Mouse (Mus musculus): ENCODE results near the gene Heyl. TPM values are rescaled to one million over a fixed set of nuclear protein-coding genes. Genes with fewer than 3 reads are reported as not detected.

Gene Heyl
- polyA plus RNA-seq, 1 experiment from 2014 or later, result 5.6 TPM

GRCm38 (mm10) chr4:123298980-123299670, 65.8 kb downstream of the Heyl start:
- Histone ChIP-seq H3K27ac (ENCODE audit: low read length) (no peak overlapping the region), H3K4me1 (ENCODE audit: control insufficient read depth, insufficient read depth, low read length) (no peaks in the 10 kb centered on the region), H3K4me2 (ENCODE audit: low read length) (no peak overlapping the region), H3K27me3 (ENCODE audit: control insufficient read depth, insufficient read depth, low read depth, low read length) (no peaks in the 10 kb centered on the region), H3K36me3 (ENCODE audit: control insufficient read depth, insufficient read depth, low read length) (peaks cover 47% of the 10 kb centered on the region), H3K9ac (ENCODE audit: low read depth, low read length) (no peak overlapping the region), H3K4me3 (ENCODE audit: low read depth, low read length) (no peak overlapping the region), H3K9me3 (replicated peaks; ENCODE audit: control insufficient read depth, low read length, poor library complexity, severe bottlenecking) (no peaks in the 10 kb centered on the region)
- WGBS, result 93% methylated on average over 11 of the region's 11 CpGs
- no peak for ATAC-seq

Other genes starting within 250 kb of the Heyl start
- gene Mycl, start 237.9 kb upstream of the Heyl start, polyA plus RNA-seq (2015; fragmentation: Nextera tagmentation; extraction: Ambion mirVana), result 58.9 and 68.8 TPM in 2 replicates
- 25.3 and 25.9 TPM in 2 replicates for gene Trit1, start 217.0 kb upstream of the Heyl start, polyA plus RNA-seq (2015; fragmentation: Nextera tagmentation; extraction: Ambion mirVana)
- gene Bmp8b, start 128.4 kb upstream of the Heyl start, polyA plus RNA-seq (2015; fragmentation: Nextera tagmentation; extraction: Ambion mirVana), result 0.44 and 0.51 TPM in 2 replicates
- gene Oxct2b, start 117.3 kb upstream of the Heyl start, polyA plus RNA-seq (2015; fragmentation: Nextera tagmentation; extraction: Ambion mirVana), result 0.54 and 0.66 TPM in 2 replicates
- gene Ppie, start 93.6 kb upstream of the Heyl start, polyA plus RNA-seq (2015; fragmentation: Nextera tagmentation; extraction: Ambion mirVana), result 52.1 and 58.7 TPM in 2 replicates
- 69.3 and 76.5 TPM in 2 replicates for gene Hpcal4, start 50.3 kb upstream of the Heyl start, polyA plus RNA-seq (2015; fragmentation: Nextera tagmentation; extraction: Ambion mirVana)
- gene Nt5c1a, start 32.1 kb upstream of the Heyl start, polyA plus RNA-seq (2015; fragmentation: Nextera tagmentation; extraction: Ambion mirVana), result 0.15 and 0.17 TPM in 2 replicates
- 28.1 and 29.5 TPM in 2 replicates for gene Pabpc4, start 28.8 kb downstream of the Heyl start, polyA plus RNA-seq (2015; fragmentation: Nextera tagmentation; extraction: Ambion mirVana)
- gene Oxct2a, start 90.1 kb downstream of the Heyl start, polyA plus RNA-seq (2015; fragmentation: Nextera tagmentation; extraction: Ambion mirVana), result 0.15 TPM in 1 of 2 replicates, not detected in the other
- 0.21 TPM in 1 of 2 replicates, not detected in the other for gene Bmp8a, start 109.7 kb downstream of the Heyl start, polyA plus RNA-seq (2015; fragmentation: Nextera tagmentation; extraction: Ambion mirVana)

Data from midbrain, embryonic 16.5 days (tissue).